Mouse (Mus musculus) stomach, postnatal 0 days (tissue): Measurements from ENCODE around the gene Jph4. TPM values are rescaled to one million over a fixed set of nuclear protein-coding genes. Genes with fewer than 3 reads are reported as not detected.
A peak's percentile ranks its signal among the peaks of the same experiment; 100 is the strongest.

Experiments used
- ATAC-seq: fragments of 200-750 bp; cut with Nextera tagmentation; 2 replicates; pipeline ENCODE4 v1.8.0; 2017; ENCODE audit not compliant: low FRiP score, low TSS enrichment
- DNase-seq: peaks from one replicate; pipeline ENCODE4 v3.0.0-alpha.2; 2016; ENCODE audit warnings: low spot score
- H3K27ac ChIP-seq: fragments of 300-500 bp; sonication (generic); replicated peaks from 2 replicates; pipeline ENCODE4 v1.5.1; 2014; ENCODE audit warnings: mild to moderate bottlenecking, control low read depth
- H3K27me3 ChIP-seq: fragments of 300-500 bp; sonication (generic); 2 replicates; pipeline ENCODE4 v1.6.1; 2014; ENCODE audit warnings: low read length; ENCODE audit not compliant: control insufficient read depth, insufficient read depth
- H3K36me3 ChIP-seq: fragments of 300-500 bp; sonication (generic); 2 replicates; pipeline ENCODE4 v1.6.1; 2014; ENCODE audit warnings: low read length, mixed read lengths; ENCODE audit not compliant: control insufficient read depth, insufficient read depth
- H3K4me1 ChIP-seq: fragments of 300-500 bp; sonication (generic); replicated peaks from 2 replicates; pipeline ENCODE4 v1.6.1; 2014; ENCODE audit warnings: antibody characterized with exemption; ENCODE audit not compliant: control insufficient read depth, insufficient read depth
- H3K4me2 ChIP-seq: fragments of 300-500 bp; sonication (generic); replicated peaks from 2 replicates; pipeline ENCODE4 v1.6.1; 2014; ENCODE audit warnings: low read depth, mild to moderate bottlenecking, control low read depth, moderate library complexity
- H3K4me3 ChIP-seq: fragments of 300-500 bp; sonication (generic); 2 replicates; pipeline ENCODE4 v1.5.1; 2014; ENCODE audit warnings: low read depth, low read length, control low read depth
- H3K9ac ChIP-seq: fragments of 300-500 bp; sonication (generic); 2 replicates; pipeline ENCODE4 v1.6.1; 2014; ENCODE audit warnings: mild to moderate bottlenecking, low read length, control low read depth, mixed read lengths
- H3K9me3 ChIP-seq: fragments of 300-500 bp; sonication (generic); 2 replicates; pipeline ENCODE4 v1.6.1; 2016; ENCODE audit warnings: low read length; ENCODE audit not compliant: control insufficient read depth
- CTCF ChIP-seq: IDR thresholded peaks from 2 replicates; pipeline ENCODE4 v1.5.1; 2016; ENCODE audit warnings: antibody characterized with exemption, low read depth, mild to moderate bottlenecking, moderate library complexity
- EP300 ChIP-seq: optimal IDR thresholded peaks from 2 replicates; pipeline ENCODE3; 2016; ENCODE audit warnings: antibody characterized with exemption
- WGBS: fragments of 180-500 bp; shearing (Covaris S2); extraction: QIAGEN DNeasy Blood & Tissue Kit; methylation state at CpG from one replicate; pipeline ENCODE4 v1.1.7; 2014; 5-methylcytosine and 5-hydroxymethylcytosine counted together
- polyA plus RNA-seq: library from polyadenylated mRNA; unstranded; fragments of >200 nt; fragmentation: Nextera tagmentation; extraction: Ambion mirVana; gene quantifications from 2 replicates; pipeline ENCODE4 v1.2.1, GENCODE M21; 2015

Gene Jph4
- polyA plus RNA-seq, 1 experiment from 2014 or later = 1.0 TPM

- peak; percentile 49 for ATAC-seq
- Histone ChIP-seq H3K4me1 (no peaks in the 10 kb centered on the region), H3K27ac (no peak overlapping the region), H3K4me3 (no peak overlapping the region), H3K36me3 (no peaks in the 10 kb centered on the region), H3K9ac (0 out of 2 replicates have a peak overlapping the region, but pooled peaks have one; percentile 18), H3K4me2 (peak overlapping the region; percentile 34), H3K27me3 (no peaks in the 10 kb centered on the region), H3K9me3 (no peaks in the 10 kb centered on the region)
- DNase-seq = peak; percentile 86
- 21% methylated on average over 8 of the region's 8 CpGs for WGBS
- TF ChIP-seq CTCF = peak; percentile 91
- TF ChIP-seq EP300 = no peak
These were observed 37.3 kb downstream of the Jph4 start for GRCm38 (mm10) chr14:55079214-55079970.

GRCm38 (mm10) chr14:55078366-55078989 is 38.3 kb downstream of the Jph4 start:
- no peak for DNase-seq
- Histone ChIP-seq H3K9ac (0 out of 2 replicates have a peak overlapping the region, but pooled peaks have one; percentile 18), H3K9me3 (no peaks in the 10 kb centered on the region), H3K4me1 (no peaks in the 10 kb centered on the region), H3K27ac (no peak overlapping the region), H3K4me2 (peak overlapping the region; percentile 34), H3K36me3 (no peaks in the 10 kb centered on the region), H3K27me3 (no peaks in the 10 kb centered on the region), H3K4me3 (0 out of 2 replicates have a peak overlapping the region, but pooled peaks have one; percentile 1)
- no peak for ATAC-seq
- WGBS = 16% methylated on average over 23 of the region's 23 CpGs
- TF ChIP-seq CTCF (no peak), EP300 (no peak)

GRCm38 (mm10) chr14:55077481-55078365 is 39.0 kb downstream of the Jph4 start:
- no peak overlapping the region for H3K27ac ChIP-seq
- DNase-seq (no peak), ATAC-seq (no peak)
- H3K36me3 ChIP-seq = no peaks in the 10 kb centered on the region
- H3K9ac ChIP-seq = no peak overlapping the region
- no peaks in the 10 kb centered on the region for H3K4me1 ChIP-seq
- no peaks in the 10 kb centered on the region for H3K27me3 ChIP-seq
- WGBS = 54% methylated on average over 15 of the region's 15 CpGs
- no peak for TF ChIP-seq EP300
- TF ChIP-seq CTCF = no peak
- no peak overlapping the region for H3K4me2 ChIP-seq
- H3K9me3 ChIP-seq = no peaks in the 10 kb centered on the region
- H3K4me3 ChIP-seq = no peak overlapping the region

GRCm38 (mm10) chr14:55076956-55077355 is 39.8 kb downstream of the Jph4 start:
- 73% methylated on average over 3 of the region's 3 CpGs for WGBS
- no peak for DNase-seq
- no peaks in the 10 kb centered on the region for H3K36me3 ChIP-seq
- no peak overlapping the region for H3K4me2 ChIP-seq
- H3K4me3 ChIP-seq = no peak overlapping the region
- ATAC-seq = no peak
- H3K27me3 ChIP-seq = no peaks in the 10 kb centered on the region
- no peak for TF ChIP-seq CTCF
- TF ChIP-seq EP300 = no peak
- H3K27ac ChIP-seq = no peak overlapping the region
- H3K4me1 ChIP-seq = no peaks in the 10 kb centered on the region
- no peaks in the 10 kb centered on the region for H3K9me3 ChIP-seq
- no peak overlapping the region for H3K9ac ChIP-seq

GRCm38 (mm10) chr14:55076224-55076623 is 40.5 kb downstream of the Jph4 start:
- no peaks in the 10 kb centered on the region for H3K36me3 ChIP-seq
- WGBS = 31% methylated on average over 6 of the region's 6 CpGs
- no peaks in the 10 kb centered on the region for H3K9me3 ChIP-seq
- no peak for ATAC-seq
- DNase-seq = no peak
- no peaks in the 10 kb centered on the region for H3K27me3 ChIP-seq
- H3K4me3 ChIP-seq = no peak overlapping the region
- H3K9ac ChIP-seq = 0 out of 2 replicates have a peak overlapping the region, but pooled peaks have one; percentile 31
- H3K4me2 ChIP-seq = no peak overlapping the region
- no peak for TF ChIP-seq CTCF
- no peak for TF ChIP-seq EP300
- H3K4me1 ChIP-seq = no peaks in the 10 kb centered on the region
- no peak overlapping the region for H3K27ac ChIP-seq
